Mouse (Mus musculus): ENCODE data around the gene Pla2g4a.

The Pla2g4a gene

GRCm38 (mm10) chr1:149846655-149847054 is 114.4 kb downstream of the Pla2g4a start:
- no peak for DNase-seq

DNA sequence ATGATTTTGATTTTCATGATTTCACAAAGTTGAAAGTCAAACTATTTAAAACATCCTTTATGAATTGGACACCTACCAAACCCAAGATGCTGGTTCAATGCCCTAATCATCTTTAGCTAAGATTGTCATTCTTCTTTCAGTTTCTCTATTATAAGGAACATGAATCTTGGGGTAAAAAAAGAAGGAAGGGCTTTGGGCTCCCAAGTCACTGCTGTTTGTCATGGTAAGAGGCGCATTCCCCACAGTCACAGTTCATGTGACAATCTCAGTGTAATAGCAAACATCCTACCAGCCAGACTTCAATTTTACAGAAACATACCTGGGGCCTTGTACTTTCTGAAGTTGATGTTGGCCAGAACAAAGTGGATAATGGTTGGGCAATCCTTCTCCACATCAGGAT is 119.2 kb downstream of the Pla2g4a start:
- DNase-seq = no peak

DNA sequence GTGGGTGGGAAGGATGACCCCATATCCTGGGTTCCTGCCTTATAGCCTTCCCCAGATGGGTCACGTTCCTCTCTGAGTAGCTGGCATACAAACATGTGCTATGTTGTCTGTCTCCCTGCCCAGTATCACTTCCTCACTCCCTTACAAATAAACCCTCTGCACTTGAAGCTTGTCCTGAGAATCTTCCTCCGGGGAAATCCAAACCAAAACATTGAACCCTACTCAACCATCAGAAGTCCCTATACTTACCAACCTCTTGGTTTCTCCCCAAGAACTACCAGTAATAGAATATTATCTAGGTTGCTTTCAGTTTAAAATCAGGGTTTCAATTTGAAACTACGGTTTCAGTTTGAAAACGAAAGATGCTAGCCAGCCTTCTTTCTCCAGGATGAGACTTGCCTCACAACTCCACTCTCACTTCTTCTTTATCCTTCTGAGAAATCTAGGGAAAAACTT is 120.1 kb downstream of the Pla2g4a start:
- DNase-seq = no peak

GRCm38 (mm10) chr1:149840312-149840930 is 120.7 kb downstream of the Pla2g4a start:
- no peak for DNase-seq

GRCm38 (mm10) chr1:149836496-149836895 is 124.6 kb downstream of the Pla2g4a start:
- DNase-seq = no peak

DNA sequence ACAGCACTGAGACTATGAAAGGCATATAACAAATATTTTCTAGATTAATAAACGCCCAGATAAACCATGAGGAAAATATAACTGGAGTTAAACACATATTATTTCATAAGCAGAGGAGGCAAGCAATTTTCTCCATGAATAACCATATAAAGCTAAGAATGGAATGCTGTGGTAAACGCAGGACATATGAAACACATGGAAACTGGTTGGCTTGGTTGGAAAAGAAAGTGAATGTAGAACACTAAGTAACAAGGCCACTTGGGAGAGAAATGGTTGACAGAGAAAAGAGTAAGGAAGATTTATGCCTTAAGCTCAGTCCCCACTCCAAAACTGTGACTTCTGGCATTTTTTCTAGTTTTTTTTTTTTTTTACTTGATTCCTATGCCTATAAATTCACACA is 127.2 kb downstream of the Pla2g4a start:
- DNase-seq = no peak

DNA sequence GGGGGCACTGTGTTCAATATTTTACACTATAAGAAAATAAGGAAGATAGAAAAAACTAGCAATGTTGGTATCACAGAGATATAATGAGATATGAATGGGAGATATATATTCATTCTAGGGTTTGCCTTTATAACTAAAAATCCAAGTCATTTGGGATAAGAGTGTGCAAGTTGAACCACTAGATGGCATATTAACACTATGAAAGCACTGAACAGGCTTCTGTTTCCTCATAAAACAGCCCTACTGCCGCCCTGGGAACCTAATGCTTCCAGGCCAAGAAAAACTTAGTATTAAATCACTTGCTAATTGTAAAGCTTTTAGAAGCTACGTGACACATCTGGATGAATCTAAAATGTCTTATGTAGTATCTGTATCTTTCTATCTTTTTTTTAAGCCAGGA is 128.1 kb downstream of the Pla2g4a start:
- DNase-seq = peak in 1 of 2 experiments; percentile 20

DNA sequence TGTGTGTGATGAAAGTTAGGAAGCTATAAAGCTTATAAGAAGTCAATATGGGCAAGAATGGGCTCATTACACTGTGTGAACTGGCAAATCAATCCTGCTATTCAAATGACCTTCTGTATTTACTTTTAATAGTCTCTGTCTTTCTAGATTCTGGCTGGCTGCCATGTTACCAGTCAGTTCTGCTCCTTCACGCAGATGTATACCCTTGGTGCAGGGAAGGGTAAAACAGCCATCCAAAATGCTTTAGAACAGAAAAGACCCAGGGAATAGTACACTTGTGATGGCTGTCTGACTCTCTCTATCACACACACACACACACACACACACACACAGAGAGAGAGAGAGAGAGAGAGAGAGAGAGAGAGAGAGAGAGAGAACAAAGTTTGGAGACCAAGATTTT is 128.6 kb downstream of the Pla2g4a start:
- no peak for DNase-seq

DNA sequence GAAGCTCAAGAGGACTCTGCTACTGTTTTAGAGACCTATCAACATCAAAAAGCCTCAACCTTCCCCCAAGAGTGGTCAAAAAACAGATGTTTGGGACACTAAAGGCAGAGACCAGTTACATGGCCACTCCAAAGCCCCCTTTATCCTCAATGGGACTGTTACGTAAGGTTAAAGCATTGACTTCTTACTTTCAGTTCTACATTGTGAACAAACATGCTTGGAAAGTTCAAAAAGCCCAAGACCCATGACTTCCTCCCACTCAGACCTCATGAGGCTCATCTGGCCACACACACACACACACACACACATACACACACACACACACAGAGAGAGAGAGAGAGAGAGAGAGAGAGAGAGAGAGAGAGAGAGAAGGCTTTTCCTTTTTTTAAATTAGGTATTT is 130.0 kb downstream of the Pla2g4a start:
- no peak for DNase-seq

DNA sequence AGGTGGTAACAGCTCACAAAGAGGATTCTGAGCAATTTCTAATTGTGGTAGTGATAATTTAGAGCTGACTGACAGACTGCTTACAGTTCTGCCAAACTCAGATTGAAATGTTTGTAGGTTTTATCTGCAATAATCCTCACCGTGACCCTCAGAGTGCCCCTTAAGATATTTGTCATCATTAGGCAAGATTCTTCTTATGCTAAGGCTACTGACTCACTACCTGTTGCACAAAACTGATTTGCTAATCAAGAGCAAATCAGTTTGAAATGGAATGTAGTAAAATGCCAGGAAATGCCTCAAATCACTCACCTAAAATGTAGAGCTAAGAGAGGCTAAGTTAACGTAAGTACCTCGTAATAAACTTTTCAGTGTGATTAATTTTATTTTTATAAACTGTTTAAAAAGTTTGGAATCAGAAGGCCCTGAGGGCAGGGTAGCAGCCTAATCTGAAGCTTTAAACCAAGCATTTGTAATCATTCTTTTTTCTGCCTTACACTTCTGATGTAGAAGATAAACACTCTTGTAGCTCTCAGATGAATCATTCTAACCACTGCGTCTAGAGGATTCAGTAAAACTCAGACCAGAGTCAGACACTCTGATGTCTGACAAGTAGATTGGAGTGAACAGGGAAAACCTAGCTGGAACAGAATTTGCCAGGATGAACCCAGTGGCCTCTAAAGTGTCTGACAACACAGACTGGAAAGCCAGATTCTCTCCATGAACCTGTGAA is 147.3 kb downstream of the Pla2g4a start:
- DNase-seq = no peak

DNA sequence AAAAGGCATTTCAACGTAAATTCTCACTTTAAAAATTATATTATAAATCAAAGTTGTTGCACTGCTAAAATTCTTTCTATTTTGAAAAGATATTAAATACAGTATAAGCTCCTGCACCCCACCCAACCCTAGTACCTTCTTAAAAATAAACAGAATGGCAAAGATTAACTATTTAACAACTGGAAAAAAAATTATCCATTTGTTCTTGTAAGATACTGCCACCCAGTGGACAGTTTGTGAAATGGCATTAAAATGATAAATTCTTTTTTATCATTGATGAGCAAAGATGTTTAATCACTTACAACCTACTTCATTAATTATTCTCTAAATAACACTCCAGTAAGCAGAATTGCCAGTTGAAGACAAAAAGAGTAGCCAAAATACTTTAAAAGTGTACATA is 151.6 kb downstream of the Pla2g4a start:
- no peak for DNase-seq

Measured in cerebellum, postnatal 25 days (tissue).